Mouse (Mus musculus): ENCODE data around the gene Celf2.

DNA sequence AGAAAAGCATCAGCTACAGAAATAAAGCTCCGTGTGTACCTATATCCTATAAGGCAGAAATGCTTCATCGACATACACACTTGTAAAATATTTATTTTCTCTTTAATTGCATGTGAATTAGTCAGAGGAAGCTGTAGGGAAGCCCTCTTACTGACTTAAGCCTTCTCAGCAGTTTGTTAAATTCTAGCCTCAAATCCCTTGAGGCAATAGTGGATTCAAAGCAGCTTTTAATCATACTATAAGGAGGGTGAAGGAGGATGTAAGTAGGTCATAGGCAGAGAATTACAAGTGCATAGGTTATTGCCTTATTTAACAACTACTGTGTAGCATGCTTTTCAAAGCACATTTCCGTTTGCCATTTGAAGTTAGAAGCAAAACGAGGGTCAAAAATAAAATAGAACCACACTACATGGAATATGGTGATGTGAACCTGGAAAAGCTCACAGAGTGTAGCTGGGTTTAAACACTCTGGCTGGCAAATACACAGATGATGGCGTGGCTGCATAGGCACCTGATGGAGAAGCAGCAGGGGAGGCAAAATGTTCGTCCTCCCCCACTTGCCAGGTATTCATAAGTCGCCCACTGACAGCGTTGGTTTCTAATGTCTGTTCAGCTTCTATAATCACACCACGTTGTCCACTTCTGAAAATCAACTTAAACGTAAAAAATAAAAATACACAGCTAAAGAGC, 635.0 kb downstream of the Celf2 start:
- TF ChIP-seq CTCF (IDR thresholded peaks at IDR 0.05; ENCODE audit: extremely low read depth, insufficient read length, insufficient replicate concordance, low read depth, low read length): no peak
- no peak for TF ChIP-seq POLR2A (IDR thresholded peaks at IDR 0.05; ENCODE audit: low read depth, low read length)
